Mouse (Mus musculus) mouse embryonic stem cell (cell line): ENCODE measurements around the gene Babam2.

Source experiments
- in situ Hi-C, 2 experiments: fragments of 300-500 bp; cut with MboI; formaldehyde crosslinking; loops; 1 replicate in 1 of 2; 3 replicates in 1 of 2; pipeline ENCODE4 v1.14.3; 2019 to 2020; ENCODE audit warnings: low sequenced_read_pairs in 2 of 2, low pct_unique_long_range_greater_than_20kb in 1 of 2, mixed read lengths in 1 of 2; ENCODE audit not compliant: unreplicated experiment in 1 of 2

The Babam2 gene

GRCm38 (mm10) chr5:31987541-31988307 lies 290.2 kb downstream of the Babam2 start:
- in situ Hi-C loops: no loop called here

GRCm38 (mm10) chr5:31997189-31997954 lies 299.9 kb downstream of the Babam2 start:
- in situ Hi-C loops: no loop called here

- in situ Hi-C loops: no loop called here
Measured at GRCm38 (mm10) chr5:31998806-31999205, 301.3 kb downstream of the Babam2 start.

GRCm38 (mm10) chr5:32000076-32000475 lies 302.6 kb downstream of the Babam2 start:
- in situ Hi-C loops: no loop called here

- in situ Hi-C loops: no loop called here
Measured at GRCm38 (mm10) chr5:32001266-32001665, 303.8 kb downstream of the Babam2 start.

GRCm38 (mm10) chr5:32001771-32002170 lies 304.3 kb downstream of the Babam2 start:
- in situ Hi-C loops: no loop called here

- in situ Hi-C loops: no loop called here
Measured at GRCm38 (mm10) chr5:32008401-32008800, 310.9 kb downstream of the Babam2 start.

GRCm38 (mm10) chr5:32010056-32010455 lies 312.6 kb downstream of the Babam2 start:
- in situ Hi-C loops: no loop called here

GRCm38 (mm10) chr5:32013053-32013452 lies 315.6 kb downstream of the Babam2 start:
- in situ Hi-C loops: no loop called here

- in situ Hi-C loops: no loop called here
Measured at GRCm38 (mm10) chr5:32014786-32015185, 317.3 kb downstream of the Babam2 start.

- in situ Hi-C loops: no loop called here
Measured at GRCm38 (mm10) chr5:32015949-32016478, 318.5 kb downstream of the Babam2 start.

- in situ Hi-C loops: no loop called here
Measured at GRCm38 (mm10) chr5:32017686-32018085, 320.2 kb downstream of the Babam2 start.

GRCm38 (mm10) chr5:32018276-32018675 lies 320.8 kb downstream of the Babam2 start:
- in situ Hi-C loops: no loop called here

- in situ Hi-C loops: no loop called here
Measured at GRCm38 (mm10) chr5:32029834-32030433, 332.4 kb downstream of the Babam2 start.

GRCm38 (mm10) chr5:32033185-32033584 lies 335.7 kb downstream of the Babam2 start:
- in situ Hi-C loops: no loop called here

GRCm38 (mm10) chr5:32033621-32034020 lies 336.1 kb downstream of the Babam2 start:
- in situ Hi-C loops: no loop called here

- in situ Hi-C loops: no loop called here
Measured at GRCm38 (mm10) chr5:32034475-32035054, 337.1 kb downstream of the Babam2 start.

GRCm38 (mm10) chr5:32035721-32036320 lies 338.3 kb downstream of the Babam2 start:
- in situ Hi-C loops: no loop called here
